Mouse (Mus musculus): ENCODE data around the gene Rack1. TPM values are rescaled to one million over a fixed set of nuclear protein-coding genes. Genes with fewer than 3 reads are reported as not detected.
A peak's percentile ranks its signal among the peaks of the same experiment; 100 is the strongest.
"Not testable (repeated sequence)": the region's sequence is repeated elsewhere in the genome, so short reads cannot be mapped to it uniquely, and the experiment has no call there.

The Rack1 gene
- polyA plus RNA-seq, 1 experiment from 2014 or later: 818 TPM

DNA sequence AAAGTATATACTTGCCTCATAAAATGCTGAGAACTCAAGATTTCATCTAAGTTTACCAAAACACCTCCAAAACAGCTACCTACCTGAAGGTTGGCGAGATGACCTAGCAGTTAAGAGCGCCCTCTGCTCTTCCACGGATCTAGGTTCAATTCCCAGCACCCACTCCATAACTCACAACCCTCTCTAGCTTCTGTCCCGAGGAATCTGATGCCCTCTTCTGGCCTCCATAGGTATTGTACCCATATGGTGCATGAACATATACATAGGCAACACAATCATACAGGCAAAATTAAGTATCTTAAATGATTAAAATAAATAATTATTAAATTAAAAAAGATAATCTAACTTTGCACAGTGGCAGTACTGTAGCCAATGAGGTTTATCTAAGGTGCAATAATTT, 17.9 kb upstream of the Rack1 start:
- Histone ChIP-seq H3K4me1 (no peaks in the 10 kb centered on the region), H3K4me3 (no peak overlapping the region), H3K9me3 (replicated peaks) (no peaks in the 10 kb centered on the region), H3K27ac (no peak overlapping the region), H3K36me3 (no peaks in the 10 kb centered on the region), H3K27me3 (ENCODE audit: low read depth, poor library complexity, severe bottlenecking) (no peaks in the 10 kb centered on the region)
- 83% methylated on average over 4 of the region's 4 CpGs for WGBS
- no peak for DNase-seq (ENCODE audit: low spot score)

DNA sequence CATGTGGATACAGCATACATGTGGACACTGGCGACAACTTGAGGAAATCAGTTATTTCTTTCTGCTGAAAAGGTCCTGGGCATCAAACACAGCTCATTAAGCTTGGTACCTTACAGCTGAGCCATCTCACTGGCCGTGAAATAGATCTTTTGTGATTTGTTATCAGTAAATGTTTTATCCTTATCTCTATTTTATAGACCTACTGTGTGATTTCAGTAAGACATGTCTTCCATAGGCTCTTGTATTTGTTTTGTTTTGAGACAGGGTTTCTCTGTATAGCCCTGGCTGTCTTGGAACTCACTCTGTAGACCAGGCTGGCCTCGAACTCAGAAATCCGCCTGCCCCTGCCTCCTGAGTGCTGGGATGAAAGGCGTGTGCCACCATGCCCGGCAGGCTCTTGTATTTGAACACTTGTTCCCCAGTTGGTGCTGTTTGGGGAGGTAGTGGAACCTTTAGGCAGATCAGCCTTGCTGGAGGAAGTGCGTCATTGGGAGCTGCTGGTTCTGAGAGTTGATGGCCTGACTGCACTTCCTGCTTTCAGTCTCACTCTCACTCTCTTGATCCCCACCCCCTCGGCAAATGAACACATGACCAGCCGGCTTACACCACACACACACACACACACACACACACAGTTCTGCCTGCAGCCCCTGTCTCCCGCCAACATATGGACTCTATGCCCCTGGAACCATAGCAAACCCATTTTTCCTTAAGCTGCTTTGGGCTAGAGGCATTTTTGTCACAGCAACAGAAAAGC, 12.5 kb upstream of the Rack1 start:
- Histone ChIP-seq H3K36me3 (no peaks in the 10 kb centered on the region), H3K27me3 (ENCODE audit: low read depth, poor library complexity, severe bottlenecking) (no peaks in the 10 kb centered on the region), H3K9me3 (replicated peaks) (no peaks in the 10 kb centered on the region), H3K27ac (0 out of 2 replicates have a peak overlapping the region, but pooled peaks have one; percentile 70), H3K4me1 (peaks cover 4% of the 10 kb centered on the region; the same call in 1 of the 2 replicates), H3K4me3 (peak overlapping the region; percentile 48)
- 55% methylated on average over 10 of the region's 10 CpGs for WGBS
- peak; percentile 57 for DNase-seq (ENCODE audit: low spot score)

DNA sequence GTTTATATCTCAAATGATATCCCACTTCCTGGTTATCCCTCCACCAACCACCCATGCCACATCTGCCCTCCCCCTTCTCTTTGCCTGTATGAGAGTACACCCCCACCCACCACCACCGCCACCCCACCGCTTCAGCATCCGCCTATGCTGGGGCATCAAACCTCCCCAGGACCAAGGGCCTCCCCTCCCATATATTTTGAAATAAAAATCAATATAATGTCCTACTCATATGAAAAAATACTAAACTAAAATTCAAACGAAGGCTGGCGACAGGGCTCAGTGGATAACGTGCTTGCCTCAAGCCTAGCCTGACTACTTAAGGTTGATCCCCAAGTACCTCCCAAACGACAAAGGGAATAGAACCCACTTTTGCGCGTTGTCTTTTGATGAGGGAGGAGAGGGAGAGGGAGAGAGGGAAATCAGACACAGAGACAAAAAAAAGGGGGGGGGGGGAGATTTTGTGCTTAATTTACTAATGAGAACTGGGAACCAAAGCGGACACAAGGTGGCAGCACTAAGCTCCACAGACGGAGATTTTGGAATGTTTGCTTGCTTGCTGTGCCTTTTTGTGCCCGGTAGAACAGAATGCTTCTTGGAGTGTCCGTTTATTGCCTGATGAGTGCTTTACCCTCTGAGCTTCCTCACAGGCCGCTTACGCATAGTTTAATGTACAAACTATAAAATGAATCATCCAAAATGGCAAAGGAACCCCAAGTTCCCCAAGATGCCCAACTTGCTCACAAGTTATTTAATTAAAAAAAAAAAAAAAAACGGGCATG, 11.6 kb upstream of the Rack1 start:
- peaks cover 4% of the 10 kb centered on the region; the same call in 1 of the 2 replicates for H3K4me1 ChIP-seq
- peak overlapping the region; percentile 70 for H3K27ac ChIP-seq
- H3K9me3 ChIP-seq (replicated peaks): no peaks in the 10 kb centered on the region
- H3K27me3 ChIP-seq (ENCODE audit: low read depth, poor library complexity, severe bottlenecking): no peaks in the 10 kb centered on the region
- 11% methylated on average over 16 of the region's 16 CpGs for WGBS
- peak overlapping the region; percentile 48 for H3K4me3 ChIP-seq
- peak; percentile 75 for DNase-seq (ENCODE audit: low spot score)
- no peaks in the 10 kb centered on the region for H3K36me3 ChIP-seq

- DNase-seq (ENCODE audit: low spot score): no peak
- Histone ChIP-seq H3K27me3 (ENCODE audit: low read depth, poor library complexity, severe bottlenecking) (no peaks in the 10 kb centered on the region), H3K4me1 (peaks cover 4% of the 10 kb centered on the region; the same call in 1 of the 2 replicates), H3K27ac (no peak overlapping the region), H3K36me3 (no peaks in the 10 kb centered on the region), H3K4me3 (no peak overlapping the region), H3K9me3 (replicated peaks) (no peaks in the 10 kb centered on the region)
- WGBS: 91% methylated on average over 5 of the region's 5 CpGs
Observed at GRCm38 (mm10) chr11:48789215-48789614, 10.9 kb upstream of the Rack1 start.

- no peaks in the 10 kb centered on the region for H3K36me3 ChIP-seq
- DNase-seq (ENCODE audit: low spot score): peak; percentile 82
- no peak overlapping the region for H3K27ac ChIP-seq
- no peaks in the 10 kb centered on the region for H3K9me3 ChIP-seq (replicated peaks)
- 19% methylated on average over 20 of the region's 20 CpGs for WGBS
- H3K4me3 ChIP-seq: peak overlapping the region; percentile 38
- peaks cover 4% of the 10 kb centered on the region; the same call in 1 of the 2 replicates for H3K4me1 ChIP-seq
- H3K27me3 ChIP-seq (ENCODE audit: low read depth, poor library complexity, severe bottlenecking): no peaks in the 10 kb centered on the region
Observed at GRCm38 (mm10) chr11:48789973-48790823, 9.9 kb upstream of the Rack1 start.

GRCm38 (mm10) chr11:48790946-48791345, 9.2 kb upstream of the Rack1 start:
- H3K4me1 ChIP-seq: peaks cover 4% of the 10 kb centered on the region; the same call in 1 of the 2 replicates
- no peaks in the 10 kb centered on the region for H3K27me3 ChIP-seq (ENCODE audit: low read depth, poor library complexity, severe bottlenecking)
- H3K9me3 ChIP-seq (replicated peaks): no peaks in the 10 kb centered on the region
- WGBS: 54% methylated on average over 8 of the region's 8 CpGs
- H3K27ac ChIP-seq: no peak overlapping the region
- H3K36me3 ChIP-seq: no peaks in the 10 kb centered on the region
- DNase-seq (ENCODE audit: low spot score): no peak
- H3K4me3 ChIP-seq: no peak overlapping the region; the same call in 1 of the 2 replicates

DNA sequence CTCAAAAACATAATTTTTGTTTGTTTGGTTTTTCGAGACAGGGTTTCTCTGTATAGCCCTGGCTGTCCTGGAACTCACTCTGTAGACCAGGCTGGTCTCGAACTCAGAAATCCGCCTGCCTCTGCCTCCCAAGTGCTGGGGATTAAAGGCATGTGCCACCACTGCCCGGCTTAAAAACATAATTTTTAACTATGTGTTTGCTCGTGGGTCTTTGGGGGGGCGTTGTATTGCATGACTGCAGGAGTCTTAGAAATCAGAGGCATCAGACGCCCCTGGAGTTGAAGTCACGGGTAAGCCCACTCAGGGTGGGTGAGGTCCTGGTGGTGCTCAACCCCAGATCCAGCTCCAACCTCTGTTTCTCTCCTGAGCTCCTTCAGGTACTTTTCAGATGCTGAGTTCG, 8.2 kb upstream of the Rack1 start:
- H3K36me3 ChIP-seq; DNase-seq (ENCODE audit: low spot score); H3K27me3 ChIP-seq (ENCODE audit: low read depth, poor library complexity, severe bottlenecking); H3K4me3 ChIP-seq; H3K27ac ChIP-seq; H3K9me3 ChIP-seq (replicated peaks); H3K4me1 ChIP-seq: not testable (repeated sequence)
- WGBS: 86% methylated on average over 9 of the region's 9 CpGs

DNA sequence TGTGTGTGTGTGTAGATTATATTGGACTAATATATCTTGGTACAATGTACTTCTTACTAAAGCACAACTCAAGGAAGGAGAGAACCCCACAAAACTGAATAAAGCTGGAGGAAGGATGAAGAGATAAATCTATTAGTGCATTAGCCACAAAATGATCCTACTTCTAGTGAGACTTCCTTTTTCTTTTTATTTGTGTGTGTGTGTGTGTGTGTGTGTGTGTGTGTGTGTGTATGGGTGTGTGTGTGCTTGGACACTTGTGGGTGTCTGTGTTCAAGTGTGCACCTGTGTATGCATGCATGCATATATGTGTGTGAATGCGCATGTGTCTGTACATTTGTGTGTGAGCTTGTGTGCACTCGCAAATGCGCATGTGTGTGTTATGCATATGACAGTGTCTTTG, 6.9 kb upstream of the Rack1 start:
- H3K9me3 ChIP-seq (replicated peaks): no peaks in the 10 kb centered on the region
- no peak overlapping the region for H3K27ac ChIP-seq
- 98% methylated on average over 3 of the region's 3 CpGs for WGBS

GRCm38 (mm10) chr11:48795221-48795620, 4.9 kb upstream of the Rack1 start:
- 93% methylated on average over 7 of the region's 7 CpGs for WGBS

More for the DNA sequence above, 6.9 kb upstream of the Rack1 start:
- no peak overlapping the region for H3K4me3 ChIP-seq
- no peak for DNase-seq (ENCODE audit: low spot score)
- H3K36me3 ChIP-seq: no peaks in the 10 kb centered on the region
- peaks cover under 1% of the 10 kb centered on the region; the same call in 1 of the 2 replicates for H3K4me1 ChIP-seq
- H3K27me3 ChIP-seq (ENCODE audit: low read depth, poor library complexity, severe bottlenecking): no peaks in the 10 kb centered on the region

GRCm38 (mm10) chr11:48796290-48796689, 3.8 kb upstream of the Rack1 start:
- Histone ChIP-seq H3K27ac (no peak overlapping the region), H3K27me3 (ENCODE audit: low read depth, poor library complexity, severe bottlenecking) (no peaks in the 10 kb centered on the region), H3K36me3 (peaks cover 4% of the 10 kb centered on the region), H3K9me3 (replicated peaks) (no peaks in the 10 kb centered on the region), H3K4me1 (peaks cover 11% of the 10 kb centered on the region), H3K4me3 (no peak overlapping the region)
- WGBS: 80% methylated on average over 4 of the region's 4 CpGs
- no peak for DNase-seq (ENCODE audit: low spot score)

More at GRCm38 (mm10) chr11:48795221-48795620, 4.9 kb upstream of the Rack1 start:
- Histone ChIP-seq H3K4me3 (no peak overlapping the region), H3K27me3 (ENCODE audit: low read depth, poor library complexity, severe bottlenecking) (no peaks in the 10 kb centered on the region), H3K27ac (no peak overlapping the region), H3K4me1 (peaks cover 10% of the 10 kb centered on the region), H3K36me3 (no peaks in the 10 kb centered on the region), H3K9me3 (replicated peaks) (no peaks in the 10 kb centered on the region)
- no peak for DNase-seq (ENCODE audit: low spot score)

- DNase-seq (ENCODE audit: low spot score): no peak
- Histone ChIP-seq H3K4me3 (no peak overlapping the region), H3K27ac (no peak overlapping the region), H3K9me3 (replicated peaks) (no peaks in the 10 kb centered on the region), H3K36me3 (peaks cover 14% of the 10 kb centered on the region), H3K27me3 (ENCODE audit: low read depth, poor library complexity, severe bottlenecking) (no peaks in the 10 kb centered on the region), H3K4me1 (peaks cover 21% of the 10 kb centered on the region)
- 95% methylated on average over 5 of the region's 5 CpGs for WGBS
Observed at GRCm38 (mm10) chr11:48797287-48797686, 2.8 kb upstream of the Rack1 start.

- H3K27me3 ChIP-seq (ENCODE audit: low read depth, poor library complexity, severe bottlenecking): no peaks in the 10 kb centered on the region
- no peak overlapping the region; the same call in 1 of the 2 replicates for H3K4me3 ChIP-seq
- WGBS: 88% methylated on average over 7 of the region's 7 CpGs
- H3K9me3 ChIP-seq (replicated peaks): no peaks in the 10 kb centered on the region
- H3K36me3 ChIP-seq: peaks cover 24% of the 10 kb centered on the region
- no peak for DNase-seq (ENCODE audit: low spot score)
- H3K27ac ChIP-seq: 0 out of 2 replicates have a peak overlapping the region, but pooled peaks have one; percentile 94
- H3K4me1 ChIP-seq: peaks cover 23% of the 10 kb centered on the region
Observed at GRCm38 (mm10) chr11:48798308-48798707, 1.8 kb upstream of the Rack1 start.

Data from limb, embryonic 10.5 days (tissue).